Mouse (Mus musculus) small intestine, adult 2 months (tissue): Measurements from ENCODE around the gene Lat2. TPM values are rescaled to one million over a fixed set of nuclear protein-coding genes. Genes with fewer than 3 reads are reported as not detected.

Experiments
- H3K27ac ChIP-seq: fragments of 200-500 bp; 2 replicates; pipeline ENCODE4 v1.5.1; 2012; ENCODE audit warnings: low read depth, low read length, control low read depth, inconsistent platforms; ENCODE audit not compliant: insufficient read depth
- H3K27me3 ChIP-seq: fragments of 200-500 bp; 2 replicates; pipeline ENCODE4 v1.6.1; 2012; ENCODE audit warnings: mild to moderate bottlenecking, moderate library complexity, low read length, inconsistent platforms; ENCODE audit not compliant: control insufficient read depth, insufficient read depth
- H3K36me3 ChIP-seq: fragments of 200-500 bp; 2 replicates; pipeline ENCODE4 v1.6.1; 2012; ENCODE audit warnings: mild to moderate bottlenecking, low read length, control low read depth, inconsistent platforms; ENCODE audit not compliant: control insufficient read depth, insufficient read depth
- H3K4me1 ChIP-seq: fragments of 200-500 bp; 2 replicates; pipeline ENCODE4 v1.6.1; 2012; ENCODE audit warnings: low read length, inconsistent platforms, mixed read lengths; ENCODE audit not compliant: control insufficient read depth, insufficient read depth, insufficient read length
- H3K4me3 ChIP-seq: fragments of 200-500 bp; 2 replicates; pipeline ENCODE4 v1.5.1; 2012; ENCODE audit warnings: low read depth, mild to moderate bottlenecking, control low read depth, inconsistent platforms, low read length, moderate library complexity
- CTCF ChIP-seq: fragments of 200-500 bp; IDR thresholded peaks from 2 replicates; pipeline ENCODE4 v1.5.1; 2012; ENCODE audit warnings: low read depth, mild to moderate bottlenecking, control low read depth, inconsistent platforms, low read length, moderate library complexity, mixed read lengths; ENCODE audit not compliant: insufficient replicate concordance, insufficient read length; ENCODE audit errors: extremely low read depth
- POLR2A ChIP-seq: fragments of 200-500 bp; IDR thresholded peaks from 2 replicates; pipeline ENCODE4 v1.6.1; 2012; ENCODE audit warnings: low read depth, mild to moderate bottlenecking, control low read depth, inconsistent platforms, low read length, moderate library complexity
- WGBS: fragments of 180-500 bp; shearing (Covaris S2); methylation state at CpG from one replicate; pipeline ENCODE4 v1.1.7; 2018; 5-methylcytosine and 5-hydroxymethylcytosine counted together
- polyA plus RNA-seq: library from polyadenylated mRNA; depleted of rRNA; stranded (reverse); fragments of >200 nt; gene quantifications from 2 replicates; pipeline ENCODE4 v1.2.3, GENCODE M21; 2012

Gene Lat2
- polyA plus RNA-seq, 1 experiment, result 6.9 TPM

- H3K4me1 ChIP-seq, result peaks cover 5% of the 10 kb centered on the region; the same call in 1 of the 2 replicates
- peak; percentile 49 for TF ChIP-seq POLR2A
- peak; percentile 81 for TF ChIP-seq CTCF
- 7% methylated on average over 28 of the region's 30 CpGs for WGBS
- peaks cover 5% of the 10 kb centered on the region; the same call in 1 of the 2 replicates for H3K36me3 ChIP-seq
- no peaks in the 10 kb centered on the region for H3K27me3 ChIP-seq
- peak overlapping the region; percentile 26; the same call in 1 of the 2 replicates for H3K27ac ChIP-seq
- H3K4me3 ChIP-seq, result peak overlapping the region; percentile 88
Observed at GRCm38 (mm10) chr5:134582221-134582907, 32.5 kb downstream of the Lat2 start.

GRCm38 (mm10) chr5:134581146-134581545, 33.7 kb downstream of the Lat2 start, which contains the start of gene Rfc2:
Gene Rfc2, plus strand, starts transcription at chr5:134581366.
- Histone ChIP-seq H3K36me3 (no peaks in the 10 kb centered on the region), H3K4me1 (peaks cover 5% of the 10 kb centered on the region; the same call in 1 of the 2 replicates), H3K27ac (no peak within 1 kb of the TSS), H3K27me3 (no peaks in the 10 kb centered on the region), H3K4me3 (no peak within 1 kb of the TSS)
- no peak for TF ChIP-seq CTCF
- no peak for TF ChIP-seq POLR2A
- WGBS, result 83% methylated on average over 5 of the region's 5 CpGs

- no peak for TF ChIP-seq POLR2A
- no peak for TF ChIP-seq CTCF
- Histone ChIP-seq H3K4me1 (peaks cover 3% of the 10 kb centered on the region; the same call in 1 of the 2 replicates), H3K27me3 (no peaks in the 10 kb centered on the region), H3K4me3 (no peak overlapping the region), H3K36me3 (no peaks in the 10 kb centered on the region), H3K27ac (no peak overlapping the region)
- WGBS, result 76% methylated on average over 3 of the region's 3 CpGs
Observed at GRCm38 (mm10) chr5:134579135-134579534, 35.7 kb downstream of the Lat2 start.

GRCm38 (mm10) chr5:134577534-134577933, 37.3 kb downstream of the Lat2 start:
- Histone ChIP-seq H3K4me1 (peaks cover 5% of the 10 kb centered on the region), H3K27me3 (no peaks in the 10 kb centered on the region), H3K36me3 (no peaks in the 10 kb centered on the region), H3K4me3 (no peak overlapping the region), H3K27ac (no peak overlapping the region)
- WGBS, result 90% methylated on average over 7 of the region's 7 CpGs
- TF ChIP-seq POLR2A (no peak), CTCF (no peak)

- Histone ChIP-seq H3K4me3 (no peak overlapping the region), H3K27ac (no peak overlapping the region), H3K4me1 (peaks cover 7% of the 10 kb centered on the region), H3K36me3 (no peaks in the 10 kb centered on the region), H3K27me3 (no peaks in the 10 kb centered on the region)
- TF ChIP-seq POLR2A, result no peak
- 59% methylated on average over 14 of the region's 14 CpGs for WGBS
Observed at GRCm38 (mm10) chr5:134576517-134577220, 38.2 kb downstream of the Lat2 start.

- WGBS, result 95% methylated on average over 5 of the region's 5 CpGs
Observed at GRCm38 (mm10) chr5:134575833-134576232, 39.0 kb downstream of the Lat2 start.

More at GRCm38 (mm10) chr5:134575833-134576232, 39.0 kb downstream of the Lat2 start:
- TF ChIP-seq CTCF, result no peak
- no peak for TF ChIP-seq POLR2A
- Histone ChIP-seq H3K36me3 (no peaks in the 10 kb centered on the region), H3K4me3 (no peak overlapping the region), H3K27me3 (no peaks in the 10 kb centered on the region), H3K27ac (no peak overlapping the region), H3K4me1 (peaks cover 10% of the 10 kb centered on the region)
